Mouse (Mus musculus) limb, embryonic 14.5 days (tissue): ENCODE measurements around the gene Ubtd2. TPM values are rescaled to one million over a fixed set of nuclear protein-coding genes. Genes with fewer than 3 reads are reported as not detected.

Experiments
- ATAC-seq: fragments of 200-750 bp; cut with Nextera tagmentation; 2 replicates; pipeline ENCODE4 v1.8.0; 2017; ENCODE audit warnings: low read depth, moderate number of reproducible peaks, moderate TSS enrichment; ENCODE audit not compliant: low FRiP score
- DNase-seq: peaks from one replicate; pipeline ENCODE4 v3.0.0-alpha.2; 2015; ENCODE audit warnings: low spot score
- H3K27ac ChIP-seq: fragments of 300-500 bp; sonication (generic); replicated peaks from 2 replicates; pipeline ENCODE4 v1.5.1; 2014; ENCODE audit warnings: low read depth, mild to moderate bottlenecking, low read length, moderate library complexity, mixed read lengths
- H3K27me3 ChIP-seq: fragments of 300-500 bp; sonication (generic); 2 replicates; pipeline ENCODE4 v1.6.1; 2014; ENCODE audit warnings: low read length, mixed read lengths; ENCODE audit not compliant: control insufficient read depth, insufficient read depth
- H3K36me3 ChIP-seq: fragments of 300-500 bp; sonication (generic); 2 replicates; pipeline ENCODE4 v1.6.1; 2014; ENCODE audit warnings: mild to moderate bottlenecking, low read length, moderate library complexity, mixed read lengths; ENCODE audit not compliant: control insufficient read depth, insufficient read depth
- H3K4me1 ChIP-seq: fragments of 300-500 bp; sonication (generic); 2 replicates; pipeline ENCODE4 v1.6.1; 2014; ENCODE audit warnings: antibody characterized with exemption, low read length, mixed read lengths; ENCODE audit not compliant: control insufficient read depth, insufficient read depth
- H3K4me2 ChIP-seq: fragments of 300-500 bp; sonication (generic); replicated peaks from 2 replicates; pipeline ENCODE4 v1.6.1; 2014; ENCODE audit warnings: low read depth, mild to moderate bottlenecking, low read length, moderate library complexity; ENCODE audit not compliant: severe bottlenecking
- H3K4me3 ChIP-seq: fragments of 300-500 bp; sonication (generic); replicated peaks from 2 replicates; pipeline ENCODE4 v1.5.1; 2014; ENCODE audit warnings: low read length
- H3K9ac ChIP-seq: fragments of 300-500 bp; sonication (generic); 2 replicates; pipeline ENCODE4 v1.6.1; 2014; ENCODE audit warnings: mild to moderate bottlenecking, low read depth, low read length, moderate library complexity; ENCODE audit not compliant: severe bottlenecking
- H3K9me3 ChIP-seq: fragments of 300-500 bp; sonication (generic); 2 replicates; pipeline ENCODE4 v1.6.1; 2016; ENCODE audit warnings: low read length; ENCODE audit not compliant: control insufficient read depth
- POLR2A ChIP-seq: fragments of 200-500 bp; IDR thresholded peaks from 2 replicates; pipeline ENCODE4 v1.8.0; 2012; ENCODE audit warnings: inconsistent platforms, mild to moderate bottlenecking, moderate library complexity, borderline replicate concordance; ENCODE audit not compliant: insufficient read depth, insufficient read length; ENCODE audit errors: extremely low read depth
- WGBS: fragments of 180-500 bp; shearing (Covaris S2); extraction: QIAGEN DNeasy Blood & Tissue Kit; methylation state at CpG from one replicate; pipeline ENCODE4 v1.1.7; 2014; 5-methylcytosine and 5-hydroxymethylcytosine counted together
- polyA plus RNA-seq, 2 experiments: library from polyadenylated mRNA; depleted of rRNA in 1 of 2; stranded (reverse) in 1 of 2; unstranded in 1 of 2; fragments of >200 nt; fragmentation: Nextera tagmentation in 1 of 2; extraction: Ambion mirVana in 1 of 2; gene quantifications; 2 replicates each; pipeline versions ENCODE4 v1.2.1 to v1.2.3; 2012 to 2014

Ubtd2 gene
- polyA plus RNA-seq, 2 experiments = 78.1 to 107 TPM

- H3K4me2 ChIP-seq = no peak overlapping the region
- no peak overlapping the region for H3K9ac ChIP-seq
- H3K4me3 ChIP-seq = no peak overlapping the region
- H3K9me3 ChIP-seq = no peaks in the 10 kb centered on the region
- H3K4me1 ChIP-seq = no peaks in the 10 kb centered on the region
- DNase-seq (no peak), ATAC-seq (no peak)
- TF ChIP-seq POLR2A = no peak
- 88% methylated on average over 4 of the region's 4 CpGs for WGBS
- H3K27ac ChIP-seq = no peak overlapping the region
- no peaks in the 10 kb centered on the region for H3K27me3 ChIP-seq
- H3K36me3 ChIP-seq = peaks cover 40% of the 10 kb centered on the region
These were observed 63.6 kb downstream of the Ubtd2 start for GRCm38 (mm10) chr11:32518770-32519169.

GRCm38 (mm10) chr11:32519354-32519753 lies 64.2 kb downstream of the Ubtd2 start:
- DNase-seq (no peak), ATAC-seq (no peak)
- no peak overlapping the region for H3K9ac ChIP-seq
- H3K4me3 ChIP-seq = no peak overlapping the region
- H3K27me3 ChIP-seq = no peaks in the 10 kb centered on the region
- H3K9me3 ChIP-seq = no peaks in the 10 kb centered on the region
- peaks cover 40% of the 10 kb centered on the region for H3K36me3 ChIP-seq
- no peak overlapping the region for H3K27ac ChIP-seq
- no peaks in the 10 kb centered on the region for H3K4me1 ChIP-seq
- H3K4me2 ChIP-seq = no peak overlapping the region
- 94% methylated on average over 1 of the region's 1 CpGs for WGBS
- TF ChIP-seq POLR2A = no peak

GRCm38 (mm10) chr11:32521246-32521645 lies 66.1 kb downstream of the Ubtd2 start:
- Histone ChIP-seq H3K4me1 (no peaks in the 10 kb centered on the region), H3K9me3 (no peaks in the 10 kb centered on the region), H3K27ac (no peak overlapping the region), H3K27me3 (no peaks in the 10 kb centered on the region), H3K4me2 (no peak overlapping the region), H3K4me3 (no peak overlapping the region), H3K36me3 (peaks cover 38% of the 10 kb centered on the region), H3K9ac (no peak overlapping the region)
- TF ChIP-seq POLR2A = no peak
- ATAC-seq (no peak), DNase-seq (no peak)
- WGBS = 68% methylated on average over 2 of the region's 2 CpGs

GRCm38 (mm10) chr11:32524122-32524920 lies 69.2 kb downstream of the Ubtd2 start:
- H3K27me3 ChIP-seq = no peaks in the 10 kb centered on the region
- no peak overlapping the region for H3K4me3 ChIP-seq
- DNase-seq (no peak), ATAC-seq (no peak)
- TF ChIP-seq POLR2A = no peak
- H3K9ac ChIP-seq = no peak overlapping the region
- H3K27ac ChIP-seq = no peak overlapping the region
- 82% methylated on average over 11 of the region's 11 CpGs for WGBS
- H3K9me3 ChIP-seq = no peaks in the 10 kb centered on the region
- H3K4me2 ChIP-seq = no peak overlapping the region
- H3K36me3 ChIP-seq = peaks cover 20% of the 10 kb centered on the region
- H3K4me1 ChIP-seq = no peaks in the 10 kb centered on the region

GRCm38 (mm10) chr11:32527006-32527405 lies 71.8 kb downstream of the Ubtd2 start:
- Histone ChIP-seq H3K4me2 (no peak overlapping the region), H3K27me3 (no peaks in the 10 kb centered on the region), H3K4me3 (no peak overlapping the region), H3K9me3 (no peaks in the 10 kb centered on the region), H3K36me3 (peaks cover 15% of the 10 kb centered on the region), H3K27ac (no peak overlapping the region), H3K4me1 (no peaks in the 10 kb centered on the region), H3K9ac (no peak overlapping the region)
- no peak for ATAC-seq
- WGBS = 87% methylated on average over 4 of the region's 4 CpGs
- no peak for DNase-seq
- TF ChIP-seq POLR2A = no peak

- Histone ChIP-seq H3K9ac (no peak overlapping the region), H3K4me3 (no peak overlapping the region), H3K4me2 (no peak overlapping the region), H3K9me3 (no peaks in the 10 kb centered on the region), H3K36me3 (peaks cover 11% of the 10 kb centered on the region; the same call in 1 of the 2 replicates), H3K27me3 (no peaks in the 10 kb centered on the region), H3K27ac (no peak overlapping the region), H3K4me1 (0 out of 2 replicates have a peak, but pooled peaks cover 3% of the 10 kb centered on the region)
- DNase-seq (no peak), ATAC-seq (no peak)
- 77% methylated on average over 1 of the region's 1 CpGs for WGBS
- no peak for TF ChIP-seq POLR2A
These were observed 75.0 kb downstream of the Ubtd2 start for GRCm38 (mm10) chr11:32530151-32530550.
